Mouse (Mus musculus) gastrocnemius, postnatal 25 days (tissue): ENCODE measurements around the gene Lat. TPM values are rescaled to one million over a fixed set of nuclear protein-coding genes. Genes with fewer than 3 reads are reported as not detected.
"Not testable (repeated sequence)": the region's sequence is repeated elsewhere in the genome, so short reads cannot be mapped to it uniquely, and the experiment has no call there.

Experiments used
- DNase-seq: peaks from one replicate; pipeline ENCODE4 v3.0.0; 2022
- microRNA-seq, 2 experiments: library from miRNA; unstranded; fragments of <30 nt; microRNA quantifications; one replicate each; pipeline ENCODE4 v1.2.0; 2021; ENCODE audit warnings: borderline replicate concordance in 2 of 2
- total RNA-seq, 2 experiments: library from RNA; stranded (reverse); gene quantifications; 1 replicate in 1 of 2; 2 replicates in 1 of 2; pipeline ENCODE4 v1.2.3; 2021

Gene Lat
- total RNA-seq, 2 experiments from 2014 or later = 0.43 TPM; not detected in 1

GRCm38 (mm10) chr7:126332691-126333090, 36.7 kb downstream of the Lat start:
- DNase-seq = no peak

DNA sequence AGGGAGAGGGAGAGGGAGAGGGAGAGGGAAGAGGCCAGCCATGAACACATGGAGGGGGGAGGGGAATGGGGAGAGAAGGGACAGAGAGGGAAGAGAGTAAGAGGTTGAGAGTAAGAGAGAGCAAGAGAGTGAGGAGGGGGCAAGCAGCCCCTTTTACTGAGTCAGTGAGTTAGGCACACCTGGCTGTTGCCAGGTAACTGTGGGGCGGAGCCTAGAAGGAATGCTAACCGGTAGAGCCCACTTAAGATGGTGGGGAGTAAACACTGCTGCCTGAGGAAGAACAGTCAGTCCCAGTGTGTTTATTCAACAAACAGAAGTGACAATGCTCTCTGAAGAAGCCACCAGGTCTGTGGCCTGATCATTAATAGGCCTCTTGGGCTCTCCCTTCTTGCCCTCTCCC, 38.7 kb downstream of the Lat start:
- DNase-seq = no peak

DNA sequence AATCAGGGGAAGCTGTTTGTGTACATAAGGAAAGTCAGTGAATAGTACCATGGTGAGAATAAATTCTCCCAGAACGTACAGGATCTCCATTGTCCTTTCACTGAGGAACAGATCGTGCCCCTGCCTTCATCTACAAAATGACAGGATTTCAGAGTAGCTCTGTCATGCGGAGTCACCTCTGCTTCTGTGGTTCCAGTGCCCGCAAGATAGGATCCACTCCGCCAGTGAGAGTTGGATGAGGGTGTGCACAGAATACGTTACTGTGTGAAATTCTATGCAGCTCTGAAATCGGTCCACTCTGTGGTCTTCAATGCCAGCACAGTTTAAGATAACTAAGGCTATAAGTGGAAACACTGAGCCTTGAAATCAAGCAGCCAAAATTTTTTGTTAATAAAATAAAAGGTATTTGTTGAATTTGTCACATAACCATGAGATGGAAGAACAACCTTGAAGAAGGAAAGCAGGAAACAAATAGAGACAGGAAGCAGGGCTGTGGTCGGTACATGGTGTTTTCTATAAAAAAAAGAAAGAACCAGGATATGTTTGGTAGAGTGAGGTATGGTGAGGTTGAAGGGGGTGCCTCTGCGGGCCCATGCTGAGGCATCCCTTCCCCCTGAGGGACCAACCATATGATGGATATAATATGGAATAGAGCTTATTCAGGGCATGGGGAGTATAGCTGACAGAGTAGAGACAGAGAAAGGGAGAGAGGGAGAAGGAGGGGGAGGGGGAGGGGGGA, 39.3 kb downstream of the Lat start:
- no peak for DNase-seq

DNA sequence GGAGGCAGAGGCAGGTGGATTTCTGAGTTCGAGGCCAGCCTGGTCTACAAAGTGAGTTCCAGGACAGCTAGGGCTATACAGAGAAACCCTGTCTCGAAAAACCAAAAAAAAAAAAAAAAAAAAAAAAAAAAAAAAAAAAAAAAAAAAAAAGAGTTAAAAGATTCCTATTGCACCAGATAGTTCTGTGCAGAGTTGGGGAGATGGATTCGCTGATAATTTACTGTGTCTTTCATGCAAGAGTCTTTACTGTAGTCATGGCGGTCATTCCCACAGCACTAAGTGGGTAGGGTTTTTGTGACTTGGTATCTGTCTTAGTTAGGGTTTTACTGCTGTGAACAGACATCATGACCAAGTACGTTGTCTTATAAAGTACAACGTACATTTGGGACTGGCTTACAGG, 40.5 kb downstream of the Lat start:
- DNase-seq = not testable (repeated sequence)

GRCm38 (mm10) chr7:126325576-126326273, 43.6 kb downstream of the Lat start:
- not testable (repeated sequence) for DNase-seq

DNA sequence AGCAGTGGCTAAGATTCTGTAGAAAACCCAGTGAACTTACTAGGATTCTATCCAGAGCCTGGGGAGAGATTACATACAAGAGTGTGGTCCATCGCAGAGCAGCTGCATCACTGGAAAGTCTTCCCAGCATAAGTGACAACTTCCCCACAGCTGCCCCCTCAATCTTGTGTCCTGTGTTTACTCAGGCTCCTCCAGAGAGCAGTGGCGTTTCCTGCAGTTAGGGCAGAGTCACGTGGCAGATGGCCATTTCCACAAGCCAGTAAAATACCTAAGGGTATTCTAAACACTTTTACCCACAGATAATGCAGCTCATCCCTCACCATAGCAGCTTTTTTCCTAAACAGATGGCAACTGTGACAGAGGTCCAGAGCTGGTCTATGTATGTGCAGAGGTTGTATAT, 44.6 kb downstream of the Lat start:
- no peak for DNase-seq

DNA sequence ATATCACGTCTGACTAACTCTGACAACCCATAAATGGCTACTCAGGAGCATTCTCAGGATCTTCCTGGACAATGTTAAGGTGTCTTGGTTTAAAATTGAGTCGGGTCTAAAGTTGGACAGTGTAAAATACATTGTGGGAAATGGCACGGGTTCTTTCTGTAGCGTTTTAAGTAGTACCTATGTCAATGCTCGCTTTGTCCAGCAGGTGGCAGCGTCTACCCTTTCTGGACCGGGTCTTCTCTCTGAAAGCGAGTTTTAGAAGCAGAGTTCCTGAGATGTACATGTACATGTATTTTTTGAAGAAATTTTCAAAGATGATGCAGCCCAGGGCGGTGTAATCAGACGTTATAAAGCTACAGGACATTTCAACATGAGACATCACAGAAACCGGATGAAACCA, 45.6 kb downstream of the Lat start:
- DNase-seq = peak; percentile 21

DNA sequence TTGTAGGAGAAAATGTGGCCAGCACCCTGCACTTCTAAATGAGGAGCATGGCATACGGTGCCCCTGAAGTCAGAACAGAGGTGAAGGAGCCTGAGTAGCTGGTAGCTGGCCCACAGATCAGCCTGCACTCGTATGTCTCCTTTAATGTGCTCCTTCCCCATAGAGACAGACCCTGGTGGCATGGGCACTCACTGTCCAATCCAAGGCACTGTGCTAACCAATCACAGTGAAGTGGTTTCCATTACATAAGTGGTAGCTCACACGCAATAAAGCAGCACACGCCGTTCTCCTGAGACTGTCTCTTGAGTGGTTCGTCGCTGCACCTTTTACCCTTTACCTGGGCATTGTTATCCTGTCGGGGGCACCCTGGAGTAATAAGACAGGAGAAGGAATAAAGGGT, 55.1 kb downstream of the Lat start:
- DNase-seq = no peak

Small RNA genes lying within 50 kb of the gene (microRNA-seq; reads per million reads assigned to microRNA genes)
- gene Mir7058 = 0 reads per million in 2 experiments

Other genes with a start within 250 kb of the Lat start
- gene Xpo6, start 169.1 kb downstream of the Lat start, total RNA-seq = 10 to 100 TPM; 15.8 to 16.0 TPM
- 10 to 100 TPM; 22.2 to 25.0 TPM for gene Sbk1, start 97.0 kb downstream of the Lat start, total RNA-seq
- gene Spns1, start 7.9 kb upstream of the Lat start, total RNA-seq = 10 to 100 TPM; 22.9 to 23.3 TPM
- 1 to 10 TPM; 2.8 to 3.2 TPM for gene Nfatc2ip, start 27.2 kb upstream of the Lat start, total RNA-seq
- under 1 TPM in 1 of 2 experiments, not detected in 1; 0.48 TPM for gene Cd19, start 45.3 kb upstream of the Lat start, total RNA-seq
- gene Rabep2, start 59.2 kb upstream of the Lat start, total RNA-seq = 10 to 100 TPM; 11.2 to 14.6 TPM
- gene Atp2a1, start 93.5 kb upstream of the Lat start, total RNA-seq = over 10,000 TPM; 22,501 to 25,220 TPM
- gene Sh2b1, start 105.9 kb upstream of the Lat start, total RNA-seq = 10 to 100 TPM; 41.5 to 43.9 TPM
- 100 to 1,000 TPM; 131 to 139 TPM for gene Tufm, start 117.8 kb upstream of the Lat start, total RNA-seq
- 10 to 100 TPM; 26.0 to 26.4 TPM for gene Atxn2l, start 133.9 kb upstream of the Lat start, total RNA-seq
- gene Eif3c, start 196.8 kb upstream of the Lat start, total RNA-seq = 100 to 1,000 TPM; 130 to 138 TPM
- gene Apobr, start 215.4 kb upstream of the Lat start, total RNA-seq = under 1 TPM; 0.26 to 0.59 TPM
- gene Cln3, start 216.2 kb upstream of the Lat start, total RNA-seq = 10 to 100 TPM in 1 of 2 experiments, 1 to 10 TPM in 1; 8.8 to 10.6 TPM
- not detected for gene Il27, start 225.4 kb upstream of the Lat start, total RNA-seq